Mouse (Mus musculus) granulocyte monocyte progenitor cell, adult 5-6 weeks (primary cell): ENCODE measurements around the gene Lsm3. TPM values are rescaled to one million over a fixed set of nuclear protein-coding genes. Genes with fewer than 3 reads are reported as not detected.

Experiments
- ATAC-seq: replicated peaks from 2 replicates; pipeline ENCODE4 v1.8.0; 2016; ENCODE audit warnings: mild to moderate bottlenecking, moderate TSS enrichment, inconsistent platforms; ENCODE audit not compliant: poor library complexity, severe bottlenecking
- total RNA-seq, 2 experiments: library from RNA; stranded (forward) in 1 of 2; stranded (reverse) in 1 of 2; fragments of 200-712, 200-1000 nt in 1 of 2; fragments of >200 nt in 1 of 2; fragmentation: Nextera tagmentation in 1 of 2; gene quantifications; 2 replicates each; pipeline ENCODE4 v1.2.3; 2014 to 2017

Lsm3 gene
- total RNA-seq, 2 experiments from 2014 or later, result 276 to 454 TPM

DNA sequence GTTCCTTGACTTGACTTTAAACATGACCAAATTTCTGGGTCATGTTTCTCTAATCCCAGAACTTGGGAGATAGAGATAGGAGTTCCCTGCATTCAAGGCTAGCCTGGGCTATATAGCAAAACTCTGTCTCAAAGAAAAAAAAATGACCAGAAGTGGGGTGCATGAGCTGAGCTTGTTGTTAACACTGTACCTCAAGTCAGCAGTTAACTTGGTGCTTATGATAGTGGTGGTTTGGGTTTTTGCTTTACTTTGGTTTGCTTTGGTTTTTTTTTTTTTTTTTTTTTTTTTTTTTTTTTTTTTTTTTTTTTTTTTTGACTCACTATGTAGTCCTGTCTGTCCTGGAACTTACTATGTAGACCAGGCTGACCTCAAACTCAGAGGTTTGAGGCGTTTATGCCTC lies 31.6 kb downstream of the Lsm3 start:
- no peak for ATAC-seq

DNA sequence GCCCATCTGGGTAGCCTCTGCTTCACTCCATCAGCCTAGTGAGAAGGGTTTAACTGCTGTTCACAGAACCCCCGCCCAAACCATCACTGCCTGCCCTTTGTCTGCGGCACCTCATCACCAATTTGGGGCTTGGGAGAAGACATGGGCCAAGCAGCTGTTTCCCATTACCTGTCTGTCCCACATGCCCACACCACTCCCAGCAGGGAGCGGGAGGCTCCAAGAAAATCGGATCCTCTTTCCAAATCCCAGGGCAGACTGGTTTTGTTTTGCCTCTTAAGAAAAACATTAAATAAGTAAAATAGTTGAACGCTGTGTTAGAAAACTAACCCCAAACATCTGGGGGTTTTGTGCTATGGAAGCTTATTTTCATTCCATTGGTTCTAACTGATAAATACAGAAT lies 33.9 kb downstream of the Lsm3 start:
- no peak for ATAC-seq

DNA sequence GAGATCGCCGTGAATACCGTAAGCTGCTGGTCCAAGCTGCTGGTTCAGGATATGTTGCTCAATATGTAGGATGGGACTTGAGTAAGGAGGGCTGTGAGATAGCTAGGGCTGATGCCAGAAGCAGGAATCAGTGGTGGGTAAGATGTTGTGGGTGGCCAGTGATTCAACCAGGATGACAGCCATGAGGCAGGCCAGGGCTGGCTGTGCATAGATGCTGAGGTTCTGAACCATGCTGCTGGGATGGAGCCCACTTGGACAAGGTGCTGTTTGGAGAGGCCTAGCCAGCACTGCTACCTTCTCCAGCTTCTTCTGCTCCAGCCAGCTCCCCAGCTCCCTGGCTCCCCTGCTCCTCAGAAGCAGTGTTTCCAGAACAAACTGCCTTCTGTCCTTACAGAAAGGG lies 35.9 kb downstream of the Lsm3 start:
- no peak for ATAC-seq

DNA sequence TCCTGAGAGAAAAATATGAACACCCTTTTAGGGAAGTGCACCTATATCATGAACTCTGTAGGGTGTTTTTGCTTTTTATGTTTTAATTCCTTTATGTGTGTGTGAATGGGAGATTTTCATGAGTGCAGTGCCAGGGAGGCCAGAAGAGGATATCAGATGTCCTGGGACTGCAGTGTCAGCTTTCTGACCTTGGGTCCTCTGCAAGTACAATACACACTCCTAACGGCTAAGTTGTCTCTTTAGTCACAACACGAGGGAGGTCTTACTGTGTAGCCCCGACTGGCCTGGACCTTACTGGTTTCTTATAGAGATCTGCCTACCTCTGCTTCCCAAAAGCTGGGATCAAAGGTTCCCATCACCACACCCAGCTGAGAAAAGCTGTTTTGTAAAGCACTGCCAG lies 37.0 kb downstream of the Lsm3 start:
- no peak for ATAC-seq

DNA sequence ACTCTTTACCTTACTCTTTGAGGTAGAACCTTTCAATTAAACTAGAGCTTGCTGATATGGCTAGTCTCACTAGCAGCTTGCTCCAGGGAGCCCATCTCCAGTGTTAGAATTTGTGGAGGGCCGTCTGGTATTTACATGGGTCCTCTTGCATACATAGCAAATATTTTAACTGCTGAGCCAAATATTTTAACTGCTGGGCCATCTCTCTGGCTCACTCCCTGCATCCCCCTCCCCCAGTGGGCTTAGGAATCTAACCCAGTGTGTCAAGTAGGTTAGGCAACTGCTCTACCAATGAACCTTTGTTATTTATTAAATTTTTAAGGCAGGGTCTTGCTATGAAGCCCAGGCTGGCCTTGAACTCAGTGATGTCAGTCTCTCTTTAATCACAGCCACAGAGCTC lies 42.8 kb downstream of the Lsm3 start:
- ATAC-seq, result no peak

DNA sequence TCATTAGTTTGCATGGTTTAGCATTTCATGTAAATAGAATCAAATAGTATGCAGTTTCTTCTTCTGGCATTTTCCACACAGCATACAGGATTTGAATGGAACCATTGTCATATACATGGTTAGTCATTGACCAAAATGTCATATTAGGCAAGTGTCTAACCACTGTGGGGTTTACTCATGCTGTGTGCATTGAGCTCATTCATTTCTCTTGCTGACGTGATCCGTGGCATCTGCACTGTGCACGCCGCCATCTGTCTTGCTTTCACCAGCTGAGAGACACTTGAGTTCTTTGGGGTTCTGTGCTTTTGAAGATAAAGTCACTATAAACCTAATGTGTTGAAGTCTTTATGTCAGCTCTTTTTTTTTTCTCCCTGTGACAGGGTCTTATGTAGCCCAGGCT lies 43.6 kb downstream of the Lsm3 start:
- no peak for ATAC-seq

DNA sequence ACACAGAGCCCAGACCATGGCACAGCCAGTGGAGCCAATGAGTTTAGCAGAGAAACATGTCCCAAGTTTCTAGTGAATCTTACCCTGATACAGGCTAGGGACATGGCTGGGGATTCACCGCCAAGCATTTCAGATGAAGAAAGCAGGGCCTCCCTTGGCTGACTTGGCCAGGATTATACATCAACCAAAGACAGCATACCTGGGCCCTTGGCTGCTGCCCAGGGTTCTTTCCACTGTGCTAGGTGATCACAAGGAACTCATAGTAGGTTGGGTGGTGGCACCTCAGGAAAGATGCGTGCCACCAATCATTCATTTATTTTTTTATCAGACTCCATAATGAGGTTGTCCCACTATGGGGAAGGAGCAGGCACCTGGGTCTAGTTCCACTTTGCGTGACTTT lies 44.5 kb downstream of the Lsm3 start:
- ATAC-seq, result no peak

DNA sequence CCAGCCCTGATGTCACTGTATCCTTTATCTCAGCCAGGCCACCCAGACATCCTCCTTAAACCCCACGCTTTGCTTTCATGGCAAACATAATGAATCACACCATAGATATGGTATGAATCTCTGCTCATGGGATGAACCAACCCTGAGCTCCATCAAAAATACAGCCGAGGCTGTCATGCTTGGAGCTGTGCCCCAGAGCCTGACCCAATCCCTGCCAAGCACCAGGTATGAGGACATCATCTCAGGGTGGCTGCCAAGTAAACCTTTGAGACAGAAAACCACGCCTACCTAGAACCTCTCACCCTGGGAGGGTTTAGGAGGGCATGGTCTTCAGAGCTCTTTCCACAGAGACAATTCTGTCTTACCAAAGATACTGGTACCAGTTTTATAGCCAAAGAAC lies 47.3 kb downstream of the Lsm3 start:
- ATAC-seq, result no peak

DNA sequence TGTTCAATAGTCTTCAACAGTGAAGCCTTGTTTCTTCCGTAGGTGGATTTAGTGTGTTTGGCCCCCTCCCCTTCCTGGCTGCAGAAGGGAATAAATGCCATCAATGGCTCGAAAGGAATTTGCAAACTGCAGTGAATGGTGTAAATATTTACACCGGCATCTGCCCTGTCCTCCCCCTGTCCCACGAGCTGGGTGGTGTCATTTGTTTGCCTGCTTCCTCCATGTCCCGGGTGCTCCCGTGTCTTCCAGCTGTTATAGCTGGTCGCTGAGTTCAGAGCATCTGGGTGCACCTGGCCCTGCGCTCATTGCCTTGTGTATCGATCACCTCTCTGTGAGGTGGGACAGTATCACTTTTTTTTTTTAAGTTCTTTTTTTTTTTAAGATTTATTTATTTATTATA lies 50.7 kb downstream of the Lsm3 start:
- no peak for ATAC-seq

Other genes with a start within 250 kb of the Lsm3 start
- gene Wnt7a, start 104.6 kb upstream of the Lsm3 start, total RNA-seq (2014; fragmentation: Nextera tagmentation), result not detected in 2 replicates
- not detected in 2 replicates for gene Wnt7a, start 104.6 kb upstream of the Lsm3 start, total RNA-seq (2017)
- 23.4 and 30.7 TPM in 2 replicates for gene Chchd4, start 42.4 kb upstream of the Lsm3 start, total RNA-seq (2014; fragmentation: Nextera tagmentation)
- gene Chchd4, start 42.4 kb upstream of the Lsm3 start, total RNA-seq (2017), result 24.6 and 24.9 TPM in 2 replicates
- 63.2 and 76.0 TPM in 2 replicates for gene Tmem43, start 42.2 kb upstream of the Lsm3 start, total RNA-seq (2014; fragmentation: Nextera tagmentation)
- gene Tmem43, start 42.2 kb upstream of the Lsm3 start, total RNA-seq (2017), result 59.3 and 77.7 TPM in 2 replicates
- 38.4 TPM in 2 replicates for gene Xpc, start within 50 bp of the Lsm3 start, total RNA-seq (2014; fragmentation: Nextera tagmentation)
- gene Xpc, start within 50 bp of the Lsm3 start, total RNA-seq (2017), result 63.3 and 64.4 TPM in 2 replicates
- 42.8 and 42.9 TPM in 2 replicates for gene Slc6a6, start 168.1 kb downstream of the Lsm3 start, total RNA-seq (2014; fragmentation: Nextera tagmentation)
- 18.9 and 30.2 TPM in 2 replicates for gene Slc6a6, start 168.1 kb downstream of the Lsm3 start, total RNA-seq (2017)